Mouse (Mus musculus) C2C12 (cell line): Measurements from ENCODE around the gene Kcnv2.

Source experiments
- CTCF ChIP-seq: IDR thresholded peaks from one replicate; pipeline ENCODE4 v1.5.1; 2011; ENCODE audit not compliant: control insufficient read depth, insufficient read depth, insufficient read length
- MYOD1 ChIP-seq: IDR thresholded peaks from one replicate; pipeline ENCODE4 v1.6.1; 2011; ENCODE audit warnings: low read depth; ENCODE audit not compliant: control insufficient read depth, insufficient read length
- USF1 ChIP-seq: IDR thresholded peaks from one replicate; pipeline ENCODE4 v1.6.1; 2011; ENCODE audit warnings: low read depth, mild to moderate bottlenecking, control low read depth, moderate library complexity

GRCm38 (mm10) chr19:27336126-27336917, 13.9 kb downstream of the Kcnv2 start:
- no peak for TF ChIP-seq CTCF
- TF ChIP-seq USF1 = no peak
- TF ChIP-seq MYOD1 = no peak
